Mouse (Mus musculus) ES-E14 (cell line): ENCODE results near the gene Hacd3.

ENCODE experiments used
- CHD2 ChIP-seq: IDR thresholded peaks from 2 replicates; pipeline ENCODE4 v1.6.1; 2014; ENCODE audit warnings: mild to moderate bottlenecking, low read depth, low read length, inconsistent platforms
- HCFC1 ChIP-seq: IDR thresholded peaks from 2 replicates; pipeline ENCODE4 v1.6.1; 2012; ENCODE audit warnings: low read length, inconsistent platforms, borderline replicate concordance; ENCODE audit not compliant: insufficient read depth
- MAFK ChIP-seq: IDR thresholded peaks from 2 replicates; pipeline ENCODE4 v1.6.1; 2014; ENCODE audit warnings: mild to moderate bottlenecking, low read depth, low read length, inconsistent platforms; ENCODE audit not compliant: insufficient read depth
- ZC3H11A ChIP-seq: IDR thresholded peaks from 2 replicates; pipeline ENCODE4 v1.6.1; 2012; ENCODE audit warnings: low read depth, mild to moderate bottlenecking, inconsistent platforms, low read length, borderline replicate concordance

DNA sequence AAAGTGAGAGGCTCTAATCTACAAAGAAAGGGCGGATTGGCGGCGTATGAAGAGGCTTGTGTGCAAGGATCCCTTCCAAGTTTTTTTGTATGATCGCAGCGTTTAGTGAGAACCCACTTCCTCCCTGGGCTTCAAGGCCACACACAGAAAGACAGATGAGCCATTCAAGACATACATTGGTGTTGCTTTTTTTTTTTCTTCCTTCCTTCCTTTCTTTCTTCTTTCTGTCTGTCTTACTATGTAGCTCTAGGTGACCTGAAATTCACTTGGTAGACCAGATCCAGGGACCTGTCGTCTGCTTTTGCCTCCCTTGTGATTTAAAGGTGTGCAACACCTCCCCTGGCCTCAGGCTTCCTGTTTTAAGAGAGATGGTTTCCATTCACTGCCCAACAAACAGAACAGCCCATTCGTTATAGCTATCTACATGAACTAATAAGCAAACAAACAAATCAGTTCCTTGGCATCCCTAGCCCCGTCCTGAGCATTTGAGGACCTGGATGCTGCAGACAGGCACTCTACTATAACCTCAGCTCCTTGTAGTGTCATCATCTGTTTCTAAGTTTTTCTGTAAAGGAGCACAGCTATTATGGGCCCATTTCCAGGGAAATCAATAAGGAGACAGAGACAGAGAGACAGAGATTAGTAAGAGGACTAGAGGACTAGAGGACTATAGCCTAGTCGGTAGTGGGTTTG lies 540 bp upstream of the Hacd3 start:
- TF ChIP-seq HCFC1 (no peak), ZC3H11A (no peak), MAFK (no peak), CHD2 (no peak)
